Mouse (Mus musculus): ENCODE measurements at regions not wholly inside any gene's neighbourhood (a gene's known extent, or its start where the extent isn't known, plus 50 kb on each side); places are given as distances from the start of the nearest gene placed in this dataset.

DNA sequence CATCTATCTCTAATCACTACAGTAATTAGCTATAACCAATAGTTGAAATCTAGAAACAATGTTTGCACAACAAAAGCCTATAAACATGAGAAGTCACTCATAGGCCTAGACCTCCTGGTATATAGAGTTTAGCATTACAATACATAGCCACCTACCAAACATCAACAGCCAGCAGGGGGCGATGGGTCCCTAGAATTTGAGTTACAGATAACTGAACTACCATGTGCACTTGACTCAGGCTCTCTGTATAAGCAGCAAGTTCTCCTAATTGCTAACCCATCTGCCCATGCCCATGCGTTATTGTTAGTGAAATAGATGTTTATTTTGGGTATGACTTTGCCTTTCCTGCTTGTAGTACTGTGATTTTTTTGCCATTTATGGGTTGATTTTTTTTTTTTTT is 106.9 kb upstream of the Tgif2lx2 start:
- peak in 1 of 2 experiments; percentile 14 for DNase-seq (ENCODE audit: low spot score in 2 of 2)

DNA sequence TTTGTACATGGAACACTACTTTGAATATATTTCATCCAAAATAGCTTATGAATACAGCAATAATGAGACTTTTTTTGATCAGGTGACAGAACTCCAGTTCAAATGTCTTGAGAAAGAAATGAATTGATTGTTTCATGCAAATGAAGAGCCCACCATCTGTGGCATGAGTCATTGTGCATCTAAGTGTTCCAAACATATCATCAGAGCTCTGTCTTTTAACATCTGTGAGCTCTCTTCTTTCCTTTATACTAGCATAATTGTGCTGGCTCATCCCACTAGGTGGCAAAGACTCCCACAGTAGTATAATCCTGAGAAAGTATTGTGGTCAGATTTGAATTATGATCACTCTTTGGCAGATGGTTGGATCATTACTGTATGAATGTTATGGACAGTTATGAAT is 70.1 kb upstream of the Tgif2lx2 start:
- peak in 1 of 2 experiments; percentile 3 for DNase-seq (ENCODE audit: low spot score in 2 of 2)

Data from left cerebral cortex, adult 9 months (tissue).